Mouse (Mus musculus): ENCODE results near the gene Sorcs1.

Gene Sorcs1

DNA sequence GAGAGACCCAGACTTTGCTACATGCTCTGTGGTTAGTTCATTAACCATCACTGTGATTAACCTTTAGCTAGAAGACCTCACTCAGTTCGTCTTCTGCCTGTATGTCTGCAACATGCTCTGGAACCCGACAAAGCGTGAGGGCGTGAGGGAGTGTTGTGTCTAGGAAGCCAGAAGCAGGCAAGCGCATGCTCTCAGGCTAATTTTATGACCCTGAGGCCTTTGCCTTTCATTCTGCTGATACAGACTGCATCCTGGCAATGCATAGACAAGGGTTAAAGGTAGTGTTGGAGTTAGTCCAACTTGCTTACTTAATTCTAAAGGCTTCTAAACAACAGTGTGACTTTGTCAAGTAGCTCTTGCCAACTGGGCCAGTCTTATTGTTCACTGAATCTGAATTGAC is 458.0 kb downstream of the Sorcs1 start:
- no peak for DNase-seq (ENCODE audit: low read depth, low spot score)

DNA sequence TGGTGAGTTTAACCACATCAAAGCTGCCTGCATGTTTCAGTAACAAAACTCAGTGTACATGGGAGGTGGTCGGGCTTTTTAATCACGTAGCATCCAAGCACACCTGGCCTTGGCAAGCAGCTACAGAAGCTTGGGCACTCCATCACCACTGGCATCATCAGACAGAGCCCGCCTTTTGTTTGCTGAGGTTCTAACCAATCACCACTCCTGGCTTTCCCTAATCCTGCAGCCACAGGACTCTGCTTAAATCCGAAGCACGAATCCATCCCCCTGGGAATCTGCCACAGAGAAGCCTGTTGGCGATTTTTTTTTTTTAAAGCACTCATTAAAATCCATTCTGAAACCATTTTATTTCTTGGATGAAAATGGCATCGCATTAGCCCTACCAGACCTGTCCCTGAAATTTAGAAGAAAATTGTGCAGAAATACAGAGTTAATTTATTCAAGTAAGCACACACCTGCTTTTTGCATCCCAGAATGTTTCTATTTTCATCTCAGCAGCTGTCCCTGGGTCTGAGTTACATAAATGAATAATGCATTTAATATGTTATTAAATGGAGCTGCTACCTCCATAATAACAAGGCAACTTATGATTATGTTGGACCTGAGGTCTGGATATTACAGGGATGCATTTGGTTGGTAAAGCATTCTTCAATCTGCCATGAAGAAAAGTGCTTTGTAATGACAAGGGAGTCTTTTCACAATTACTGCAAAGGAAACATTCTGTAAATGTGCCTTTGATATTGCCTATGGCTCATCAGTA is 463.8 kb downstream of the Sorcs1 start:
- DNase-seq (ENCODE audit: low read depth, low spot score) = peak; percentile 12

DNA sequence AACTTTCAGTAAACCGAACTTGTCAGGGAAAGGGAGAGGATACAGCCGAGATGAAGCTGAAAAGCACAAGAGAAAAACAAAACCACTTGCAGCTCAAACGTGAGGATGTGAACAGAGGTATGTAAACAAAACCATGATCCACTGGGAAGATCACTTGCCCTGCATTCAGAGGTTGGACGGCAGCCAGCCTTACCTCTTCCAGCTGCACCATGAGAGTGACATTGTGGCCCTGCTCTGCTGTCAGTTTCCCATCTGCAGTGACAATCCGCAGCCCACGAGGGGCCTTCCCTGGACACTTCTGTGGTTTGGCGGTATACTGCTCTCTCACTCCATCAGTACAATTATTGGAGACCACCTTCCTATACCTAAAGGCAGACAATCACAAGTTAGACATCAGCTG is 468.0 kb downstream of the Sorcs1 start:
- no peak for DNase-seq (ENCODE audit: low read depth, low spot score)

DNA sequence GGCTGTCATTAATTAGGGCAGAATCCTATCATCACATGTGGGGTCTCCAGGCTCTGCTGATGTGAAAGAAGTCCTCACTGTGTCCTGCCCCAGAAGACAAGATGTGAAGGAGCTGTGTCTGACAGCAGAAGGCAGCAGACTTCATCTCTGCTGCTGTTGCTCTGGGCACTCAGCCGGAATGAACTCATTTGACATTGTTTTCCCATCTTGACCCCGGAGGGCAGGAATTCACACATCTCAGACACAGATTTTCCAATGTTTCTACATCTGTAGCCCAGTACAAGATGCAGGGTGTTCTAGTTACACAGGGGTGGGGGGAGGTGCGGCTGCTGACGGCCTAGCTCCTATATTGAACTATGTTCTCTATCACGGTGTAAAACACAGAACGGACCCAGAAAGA is 474.1 kb downstream of the Sorcs1 start:
- DNase-seq (ENCODE audit: low read depth, low spot score) = no peak

DNA sequence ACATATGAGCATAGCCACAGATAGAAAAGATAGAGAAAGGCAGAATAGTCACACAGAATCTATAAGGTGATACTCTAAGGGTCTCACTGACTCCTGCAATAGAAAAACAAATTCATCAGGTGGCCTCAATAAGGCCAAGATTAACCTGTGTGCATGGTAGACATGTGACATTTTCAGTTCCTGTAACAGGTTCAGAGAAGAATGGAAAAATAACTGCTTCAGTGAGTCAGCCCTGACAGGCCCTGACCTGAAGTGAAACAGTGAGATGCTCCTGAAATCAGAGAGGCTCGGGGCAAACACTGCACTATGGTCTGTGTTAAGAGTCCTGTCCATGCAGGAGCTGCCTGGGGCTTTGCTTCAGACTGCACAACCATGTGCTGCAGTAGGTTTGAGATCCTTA is 481.9 kb downstream of the Sorcs1 start:
- DNase-seq (ENCODE audit: low read depth, low spot score) = no peak

DNA sequence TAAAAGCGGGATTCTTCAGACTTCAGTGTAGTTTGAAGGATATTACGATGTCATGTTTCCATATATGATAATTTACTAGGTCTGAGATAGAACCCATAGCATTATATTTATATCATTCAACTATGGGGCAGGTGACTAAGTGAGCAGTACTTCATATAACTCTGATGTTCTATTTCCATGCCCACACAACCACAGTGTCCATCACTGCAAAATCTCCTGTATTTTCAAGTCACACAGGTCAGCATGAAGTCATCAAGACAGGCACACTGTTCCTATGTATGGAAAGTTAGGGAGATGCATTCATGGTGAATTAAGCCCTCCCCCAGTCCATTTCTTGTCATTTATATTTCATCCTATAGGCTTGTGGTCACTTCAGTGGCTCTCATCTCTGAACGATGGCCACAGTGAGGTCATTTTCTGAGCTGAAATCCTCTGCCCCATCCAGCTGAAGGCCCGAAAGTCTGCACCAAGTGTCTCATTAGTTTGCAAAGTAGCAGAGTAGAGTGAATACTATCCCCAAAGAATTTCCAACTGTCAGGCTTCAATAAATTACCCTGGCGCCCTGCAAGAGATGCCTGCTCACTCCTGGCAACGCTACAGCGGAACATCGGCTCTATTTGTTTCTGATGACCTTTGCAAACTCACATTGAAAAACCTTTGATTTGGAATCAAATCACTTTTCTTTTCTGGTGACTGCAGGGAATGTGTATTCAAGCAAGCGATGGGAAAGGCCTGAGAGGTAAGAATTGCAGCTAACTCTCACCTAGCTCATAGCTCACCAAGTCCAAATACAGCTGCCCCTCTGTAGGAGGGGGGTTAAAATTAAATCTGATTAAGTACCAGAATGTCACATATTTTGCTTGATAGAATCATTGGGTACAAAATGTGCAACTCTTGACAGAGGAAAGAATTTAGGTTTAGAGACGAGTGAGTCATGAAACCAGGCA is 492.4 kb downstream of the Sorcs1 start:
- DNase-seq (ENCODE audit: low read depth, low spot score) = no peak

DNA sequence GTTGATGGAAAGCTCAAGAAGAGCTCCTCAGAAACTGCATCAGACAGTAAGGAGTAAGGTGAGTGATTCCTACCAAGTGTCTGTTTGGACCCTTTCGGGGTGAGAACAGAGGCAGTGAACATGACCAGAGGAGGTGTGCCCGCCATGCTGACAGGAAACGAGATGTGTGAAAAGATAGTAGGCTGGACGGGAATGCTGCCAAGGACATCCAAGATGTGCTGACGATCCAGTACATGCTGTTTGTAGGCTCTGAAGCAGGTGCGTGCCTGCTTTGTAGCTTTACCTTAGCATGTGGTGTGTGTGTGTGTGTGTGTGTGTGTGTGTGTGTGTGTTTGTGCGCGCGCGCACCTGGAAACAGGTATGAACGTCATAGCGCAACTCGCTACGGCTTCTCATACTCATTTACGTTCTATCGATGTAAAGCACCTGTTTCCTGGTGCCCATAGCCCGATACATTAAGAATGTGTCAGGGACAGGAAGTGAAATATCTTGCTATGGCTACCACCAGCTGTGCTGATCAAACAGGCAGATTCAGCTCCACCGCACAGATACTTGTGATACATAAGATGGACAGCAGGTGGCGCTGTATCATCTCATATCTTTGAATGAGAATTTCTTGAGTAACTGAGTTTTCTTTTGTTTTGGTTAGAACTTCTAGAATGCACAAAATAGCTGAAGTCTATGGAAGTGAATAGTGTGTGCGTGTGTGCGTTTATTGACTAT is 493.4 kb downstream of the Sorcs1 start:
- peak; percentile 47 for DNase-seq (ENCODE audit: low read depth, low spot score)

DNA sequence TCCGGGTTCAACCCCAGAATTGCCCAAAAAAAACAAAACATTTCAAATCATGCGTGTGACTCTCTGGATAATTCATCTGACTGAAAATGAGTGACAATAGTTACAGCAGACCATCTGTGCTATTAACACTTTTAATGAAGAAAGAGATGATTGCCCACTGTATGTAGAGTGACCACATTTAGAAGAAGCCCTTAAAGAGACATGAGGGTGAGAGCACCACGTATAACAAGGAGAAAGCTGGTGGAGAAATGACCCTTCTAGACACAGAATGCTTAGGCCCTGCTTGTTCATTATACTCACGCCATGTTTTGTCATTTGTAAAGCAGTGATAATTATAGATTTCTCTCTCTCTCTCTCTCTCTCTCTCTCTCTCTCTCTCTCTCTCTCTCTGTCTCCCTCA is 499.6 kb downstream of the Sorcs1 start:
- DNase-seq (ENCODE audit: low read depth, low spot score) = no peak

DNA sequence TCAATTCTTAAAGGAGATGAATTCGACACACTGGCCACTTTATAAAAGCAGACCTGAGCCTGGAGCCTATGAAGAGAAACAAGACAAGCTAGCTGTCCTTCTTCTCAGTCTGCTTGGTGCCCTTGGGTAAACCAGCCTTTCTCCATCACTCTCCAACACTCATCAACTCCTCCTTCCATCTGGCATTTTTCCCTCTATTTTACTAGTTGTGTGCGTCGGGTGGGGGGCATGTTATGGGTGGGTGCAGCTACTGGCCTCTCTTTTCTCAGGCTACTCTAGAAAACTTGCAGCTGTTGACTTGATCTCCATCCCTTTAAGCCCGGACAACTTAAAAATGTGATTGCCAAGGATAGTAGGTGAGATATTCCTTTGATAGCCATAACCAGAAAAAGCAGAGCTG is 500.3 kb downstream of the Sorcs1 start:
- DNase-seq (ENCODE audit: low read depth, low spot score) = no peak

DNA sequence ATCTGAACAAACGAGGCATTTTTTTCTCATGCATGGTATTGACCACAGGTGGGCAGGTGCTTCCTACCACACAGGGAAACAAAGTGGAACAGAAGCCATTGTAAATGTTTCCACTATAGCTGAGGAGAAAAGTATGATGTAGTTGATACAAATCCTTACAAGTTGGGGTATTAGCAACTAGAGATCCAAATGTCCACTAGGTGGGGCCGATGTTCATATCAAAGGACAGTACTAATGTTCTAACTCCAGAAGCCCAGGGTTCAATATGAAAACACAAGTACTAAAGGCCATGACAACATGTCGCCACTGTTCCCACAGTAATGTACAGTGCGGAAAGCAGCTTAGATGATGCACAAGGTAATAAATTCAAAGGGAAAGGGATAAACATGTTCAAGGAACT is 506.6 kb downstream of the Sorcs1 start:
- no peak for DNase-seq (ENCODE audit: low read depth, low spot score)

DNA sequence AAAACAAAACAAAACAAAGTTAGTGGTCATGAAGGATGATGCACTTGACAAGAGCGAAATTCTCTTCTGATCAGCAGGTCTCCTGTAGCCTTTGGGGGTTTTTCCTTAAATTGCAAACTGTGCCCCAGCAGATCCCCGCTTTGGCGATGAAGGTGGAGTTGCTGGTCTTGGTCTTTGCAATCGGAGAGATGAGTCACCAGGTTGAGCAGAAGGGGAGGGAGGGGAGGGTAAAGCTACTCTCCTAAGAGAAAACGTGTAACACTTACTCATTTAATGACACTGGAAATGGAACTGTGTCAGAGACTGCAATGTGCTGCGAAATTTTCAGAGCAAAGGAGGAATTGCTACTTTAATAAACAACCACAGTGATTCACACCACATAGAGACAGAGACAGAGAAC is 527.3 kb downstream of the Sorcs1 start:
- DNase-seq (ENCODE audit: low read depth, low spot score) = no peak

DNA sequence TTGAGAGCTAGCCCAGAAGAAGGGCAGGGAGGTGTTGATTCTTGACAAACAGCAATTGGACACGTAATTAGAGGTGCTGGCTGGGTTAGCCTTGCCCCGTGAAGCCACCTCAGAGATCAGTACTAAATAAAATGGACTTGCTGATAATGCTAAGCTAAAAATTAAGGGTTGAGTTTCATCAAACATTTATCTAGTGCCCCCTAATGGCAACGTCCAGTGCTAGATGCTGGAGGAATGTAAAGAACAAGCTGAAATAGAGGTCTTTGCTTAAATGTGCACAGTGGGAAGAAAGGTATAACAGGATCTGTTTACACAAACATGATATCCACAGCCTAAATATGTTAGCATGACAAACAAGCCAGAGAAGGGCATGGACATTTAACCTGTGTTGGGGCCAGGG is 532.5 kb downstream of the Sorcs1 start:
- peak; percentile 32 for DNase-seq (ENCODE audit: low read depth, low spot score)

DNA sequence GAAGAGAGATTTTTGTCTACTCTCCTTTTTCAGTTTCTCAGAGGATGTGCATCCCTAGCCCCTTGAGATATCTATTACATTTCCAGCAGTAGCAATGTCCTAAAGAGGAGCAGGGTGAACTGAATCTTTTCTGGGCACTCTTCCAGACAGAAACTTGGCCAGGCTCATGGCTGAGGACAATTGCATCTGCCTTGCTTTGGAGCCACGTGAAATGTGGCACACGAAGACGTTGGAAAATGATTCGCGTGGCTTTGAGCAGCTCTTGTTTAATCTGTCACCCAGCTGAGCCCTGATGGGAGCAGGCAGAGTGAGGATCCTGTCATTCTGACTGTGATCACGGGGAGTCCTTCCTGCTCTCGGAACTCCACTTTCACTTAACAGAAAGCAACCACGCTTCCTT is 536.6 kb downstream of the Sorcs1 start:
- DNase-seq (ENCODE audit: low read depth, low spot score) = peak; percentile 57

DNA sequence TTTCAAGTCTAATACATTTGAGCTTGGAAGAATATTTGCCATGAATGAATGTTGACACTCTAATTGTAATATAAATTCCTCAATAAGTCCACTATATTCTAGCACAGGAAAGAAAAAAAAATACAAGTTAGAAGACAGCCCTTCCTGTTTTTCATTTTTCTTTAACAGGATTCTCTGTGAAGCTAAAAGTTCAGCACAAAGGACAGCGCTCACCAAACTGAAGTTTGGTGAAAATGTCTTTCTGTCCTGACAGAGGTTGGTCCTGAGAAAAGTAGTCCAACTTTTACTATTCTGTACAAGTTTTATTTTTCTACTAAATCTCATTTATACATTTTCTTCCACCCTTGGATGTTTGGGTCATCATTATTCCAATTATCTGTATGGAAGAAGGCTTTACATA is 543.8 kb downstream of the Sorcs1 start:
- DNase-seq (ENCODE audit: low read depth, low spot score) = no peak

DNA sequence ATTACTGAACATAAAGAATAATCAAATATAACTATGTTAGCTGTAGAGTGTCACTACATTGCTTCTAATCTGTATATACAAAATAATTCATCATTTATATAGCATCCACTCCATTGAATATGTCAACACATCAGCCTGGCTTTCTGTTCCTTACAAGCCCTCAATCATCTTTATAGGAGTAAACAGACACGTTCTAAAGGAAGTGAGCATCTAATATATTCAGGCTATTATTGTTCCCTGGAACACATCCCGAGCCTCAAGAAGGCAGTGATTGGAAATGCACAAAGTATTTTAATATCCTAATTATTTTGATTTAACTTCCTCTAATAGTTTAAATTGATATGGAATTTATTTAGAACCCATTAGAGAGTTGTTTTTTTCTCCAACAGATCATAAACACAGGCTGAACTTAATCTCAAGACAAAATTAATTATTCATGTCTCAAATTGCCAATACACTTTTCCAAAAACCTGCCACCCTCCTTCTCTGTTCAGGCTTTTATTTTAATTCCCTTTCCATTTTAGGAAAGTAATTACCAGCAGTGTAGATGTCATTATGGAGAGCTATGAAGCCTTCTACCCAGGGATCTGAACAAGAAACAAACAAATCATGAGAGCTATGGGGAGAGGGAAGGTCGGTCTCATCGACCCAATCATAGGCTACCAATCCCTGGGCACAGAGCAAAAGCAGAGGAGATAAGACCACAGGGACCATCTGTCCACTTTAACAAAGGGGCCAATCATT is 572.4 kb downstream of the Sorcs1 start:
- DNase-seq (ENCODE audit: low read depth, low spot score) = no peak

Measured in brain, embryonic 18.5 days (tissue).